Mouse (Mus musculus) erythroblast, embryonic 14.5 days (primary cell): ENCODE results near the gene Taf12.
"Not testable (repeated sequence)": the region's sequence is repeated elsewhere in the genome, so short reads cannot be mapped to it uniquely, and the experiment has no call there.

Source experiments
- GATA1 ChIP-seq: IDR thresholded peaks from 2 replicates; pipeline ENCODE4 v1.6.1; 2012; ENCODE audit warnings: low read length, inconsistent platforms, mixed read lengths
- TAL1 ChIP-seq: IDR thresholded peaks from 3 replicates; pipeline ENCODE4 v1.6.1; 2012; ENCODE audit warnings: low read length, inconsistent platforms, mixed read lengths

DNA sequence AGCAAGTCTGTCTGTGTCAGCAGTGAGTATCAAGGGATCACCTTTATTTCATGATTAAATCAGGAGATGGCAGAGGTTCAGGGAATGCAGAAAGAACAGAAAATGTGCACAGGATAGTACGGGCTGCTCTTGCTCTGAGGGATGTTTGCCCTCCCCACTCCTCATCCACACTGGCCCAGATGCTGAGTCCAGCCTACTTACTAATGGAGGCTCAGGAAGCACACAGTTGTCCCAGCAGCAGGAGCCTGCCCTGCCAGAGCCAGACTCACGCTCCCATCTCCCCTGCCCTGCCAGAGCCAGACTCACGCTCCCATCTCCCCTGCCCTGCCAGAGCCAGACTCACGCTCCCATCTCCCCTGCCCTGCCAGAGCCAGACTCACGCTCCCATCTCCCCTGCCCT is 14.7 kb downstream of the Taf12 start:
- not testable (repeated sequence) for TF ChIP-seq GATA1, TAL1
